Mouse (Mus musculus): ENCODE results near the gene Ror1.

DNA sequence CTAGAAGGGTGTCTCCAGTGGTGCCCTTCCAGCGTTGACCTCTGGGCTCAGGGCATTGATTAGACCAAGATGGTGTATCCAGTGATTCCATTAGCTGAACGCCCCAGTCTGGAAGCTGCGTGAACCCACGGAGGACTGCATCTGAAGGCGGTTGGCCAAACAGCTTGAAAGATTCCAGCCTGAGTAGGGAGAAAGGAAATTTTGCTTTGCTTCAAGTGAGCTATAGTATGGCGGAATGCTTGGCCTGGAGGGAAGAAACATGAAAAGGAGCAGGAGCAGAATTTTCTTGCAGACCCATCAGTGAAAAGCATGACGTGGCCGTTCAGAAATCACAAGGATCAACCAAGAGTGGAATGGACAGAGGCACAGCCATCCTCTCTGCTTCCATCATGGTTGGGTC, 91.2 kb downstream of the Ror1 start:
- no peak for TF ChIP-seq CTCF (IDR thresholded peaks at IDR 0.05; ENCODE audit: low read depth)
- no peak for TF ChIP-seq EP300 (IDR thresholded peaks at IDR 0.05; ENCODE audit: low read depth)
